Mouse (Mus musculus) kidney, adult 2 months (tissue): ENCODE measurements at regions not wholly inside any gene's neighbourhood (a gene's known extent, or its start where the extent isn't known, plus 50 kb on each side); places are given as distances from the start of the nearest gene placed in this dataset.

Experiments used
- CTCF ChIP-seq: fragments of 200-500 bp; conservative IDR thresholded peaks from 2 replicates; pipeline ENCODE4 v1.5.1; 2011; ENCODE audit warnings: low read depth, mild to moderate bottlenecking, control low read depth, low read length, moderate library complexity, mixed read lengths; ENCODE audit not compliant: insufficient read depth, insufficient read length
- POLR2A ChIP-seq: fragments of 200-500 bp; IDR thresholded peaks from one replicate; pipeline ENCODE4 v1.6.1; 2011; ENCODE audit warnings: low read depth, low read length, control low read depth

DNA sequence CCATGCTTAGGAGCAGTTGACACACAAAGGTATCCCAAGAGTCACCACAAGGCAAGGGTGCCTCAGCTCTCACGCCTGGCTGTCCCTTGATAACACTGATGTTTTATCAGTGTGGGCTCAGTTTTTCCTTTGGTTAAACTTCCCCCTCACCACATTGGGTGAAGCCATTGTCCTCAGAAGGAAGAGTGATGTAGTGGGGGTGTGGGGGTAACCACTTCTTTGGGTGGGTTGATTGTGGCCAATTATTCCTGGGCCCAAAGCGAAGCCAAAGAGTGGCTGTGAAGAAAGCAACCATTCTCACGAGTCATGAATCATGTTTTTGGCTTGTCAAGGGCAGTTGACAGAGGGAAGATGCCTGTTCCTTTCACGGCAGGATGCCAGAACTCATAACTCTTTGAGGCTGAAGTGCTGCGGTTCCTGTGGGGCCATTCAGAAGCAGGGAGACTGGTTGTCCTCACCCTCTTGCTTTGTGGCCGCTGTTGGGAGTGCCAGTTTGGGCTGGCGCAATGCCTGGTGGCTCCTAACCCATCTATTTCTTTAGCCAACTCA, 234.7 kb downstream of the Fam49a start:
- TF ChIP-seq CTCF (no peak), POLR2A (no peak)
